Mouse (Mus musculus): ENCODE results near the gene Pde7b. TPM values are rescaled to one million over a fixed set of nuclear protein-coding genes. Genes with fewer than 3 reads are reported as not detected.
A peak's percentile ranks its signal among the peaks of the same experiment; 100 is the strongest.

The Pde7b gene
- polyA plus RNA-seq (2016; fragmentation: Nextera tagmentation; extraction: Ambion mirVana): 7.1 and 7.6 TPM in 2 replicates

- Histone ChIP-seq H3K4me3 (replicated peaks) (peak within 1 kb of the TSS; percentile 35), H3K4me1 (replicated peaks) (peaks cover 31% of the 10 kb centered on the region), H3K27me3 (no peaks in the 10 kb centered on the region), H3K36me3 (no peaks in the 10 kb centered on the region), H3K9ac (replicated peaks) (peak within 1 kb of the TSS; percentile 27; the same call in 1 of the 2 replicates), H3K4me2 (peak within 1 kb of the TSS; percentile 56), H3K9me3 (no peaks in the 10 kb centered on the region), H3K27ac (peak within 1 kb of the TSS; percentile 76; the same call in 1 of the 2 replicates)
- ATAC-seq (ENCODE audit: insufficient number of reproducible peaks, insufficient read depth, low FRiP score, low TSS enrichment, low read depth): peak; percentile 95
- 3% methylated on average over 17 of the region's 17 CpGs for WGBS
These were observed at the start of gene Pde7b for GRCm38 (mm10) chr10:20724906-20725305. Pde7b (minus strand) TSS chr10:20725078.

DNA sequence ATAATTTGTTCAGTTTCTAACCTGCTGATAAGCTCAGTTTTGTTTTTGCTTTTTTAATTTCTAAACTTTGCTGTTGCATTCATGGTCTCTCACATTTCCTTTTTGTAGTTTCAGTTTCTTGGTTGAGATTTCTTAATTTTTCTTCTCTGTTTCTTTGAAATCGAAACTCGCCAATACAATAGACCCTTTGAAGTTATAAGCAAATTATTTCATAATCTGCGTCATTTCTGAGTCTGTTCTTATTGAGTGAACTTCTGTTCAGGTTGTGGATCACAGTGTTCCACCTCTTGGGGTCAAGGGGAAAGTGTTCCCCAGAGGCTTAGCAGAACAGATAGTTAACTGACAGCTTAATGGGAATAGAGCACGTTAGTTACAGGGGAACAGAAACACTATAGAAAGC is 47.2 kb upstream of the Pde7b start:
- WGBS: 74% methylated on average over 4 of the region's 4 CpGs
- H3K4me1 ChIP-seq (replicated peaks): peaks cover 10% of the 10 kb centered on the region

DNA sequence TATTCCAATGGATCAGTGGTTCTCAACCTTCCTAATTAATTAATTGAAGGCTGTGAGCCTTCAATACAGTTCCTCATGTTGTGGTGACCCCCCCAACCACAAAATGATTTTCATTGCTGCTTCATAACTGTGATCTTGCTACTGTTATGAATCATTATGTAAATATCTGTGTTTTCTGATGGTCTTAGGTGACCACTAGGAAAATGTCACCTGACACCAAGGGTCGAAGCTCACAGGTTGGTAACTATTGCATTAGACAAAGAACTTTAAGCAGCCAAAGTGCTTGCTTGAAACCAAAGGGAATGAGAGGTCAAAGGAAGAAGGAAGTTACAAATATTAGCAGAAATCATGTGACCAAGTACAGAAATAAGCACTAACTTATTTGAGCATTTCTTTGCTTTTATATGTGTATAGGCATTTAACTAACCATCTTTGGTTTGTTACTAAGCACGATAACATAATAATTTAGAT is 45.6 kb upstream of the Pde7b start:
- 85% methylated on average over 2 of the region's 2 CpGs for WGBS
- no peaks in the 10 kb centered on the region for H3K27me3 ChIP-seq

More for the DNA sequence above, 47.2 kb upstream of the Pde7b start:
- no peak for ATAC-seq (ENCODE audit: insufficient number of reproducible peaks, insufficient read depth, low FRiP score, low TSS enrichment, low read depth)
- H3K36me3 ChIP-seq: no peaks in the 10 kb centered on the region
- no peaks in the 10 kb centered on the region for H3K27me3 ChIP-seq
- H3K27ac ChIP-seq: no peak overlapping the region
- H3K4me3 ChIP-seq (replicated peaks): no peak overlapping the region
- H3K9ac ChIP-seq (replicated peaks): no peak overlapping the region
- no peak overlapping the region for H3K4me2 ChIP-seq
- no peaks in the 10 kb centered on the region for H3K9me3 ChIP-seq

GRCm38 (mm10) chr10:20769557-20770417 is 44.9 kb upstream of the Pde7b start:
- Histone ChIP-seq H3K27ac (no peak overlapping the region), H3K36me3 (no peaks in the 10 kb centered on the region), H3K4me3 (replicated peaks) (no peak overlapping the region), H3K9ac (replicated peaks) (no peak overlapping the region), H3K27me3 (no peaks in the 10 kb centered on the region), H3K4me1 (replicated peaks) (peaks cover 17% of the 10 kb centered on the region), H3K9me3 (no peaks in the 10 kb centered on the region), H3K4me2 (no peak overlapping the region)
- 52% methylated on average over 7 of the region's 7 CpGs for WGBS
- ATAC-seq (ENCODE audit: insufficient number of reproducible peaks, insufficient read depth, low FRiP score, low TSS enrichment, low read depth): no peak

More for the DNA sequence above, 45.6 kb upstream of the Pde7b start:
- ATAC-seq (ENCODE audit: insufficient number of reproducible peaks, insufficient read depth, low FRiP score, low TSS enrichment, low read depth): no peak
- Histone ChIP-seq H3K9ac (replicated peaks) (no peak overlapping the region), H3K27ac (no peak overlapping the region), H3K36me3 (no peaks in the 10 kb centered on the region), H3K4me2 (no peak overlapping the region), H3K4me1 (replicated peaks) (peaks cover 11% of the 10 kb centered on the region), H3K4me3 (replicated peaks) (no peak overlapping the region), H3K9me3 (no peaks in the 10 kb centered on the region)

- H3K27ac ChIP-seq: no peak overlapping the region
- no peak overlapping the region for H3K9ac ChIP-seq (replicated peaks)
- H3K36me3 ChIP-seq: no peaks in the 10 kb centered on the region
- H3K4me2 ChIP-seq: no peak overlapping the region
- no peak overlapping the region for H3K4me3 ChIP-seq (replicated peaks)
- H3K27me3 ChIP-seq: no peaks in the 10 kb centered on the region
- no peaks in the 10 kb centered on the region; the same call in 1 of the 2 replicates for H3K9me3 ChIP-seq
- ATAC-seq (ENCODE audit: insufficient number of reproducible peaks, insufficient read depth, low FRiP score, low TSS enrichment, low read depth): no peak
- WGBS: 29% methylated on average over 3 of the region's 3 CpGs
- peaks cover 7% of the 10 kb centered on the region for H3K4me1 ChIP-seq (replicated peaks)
These were observed 39.5 kb upstream of the Pde7b start for GRCm38 (mm10) chr10:20764352-20764751.

DNA sequence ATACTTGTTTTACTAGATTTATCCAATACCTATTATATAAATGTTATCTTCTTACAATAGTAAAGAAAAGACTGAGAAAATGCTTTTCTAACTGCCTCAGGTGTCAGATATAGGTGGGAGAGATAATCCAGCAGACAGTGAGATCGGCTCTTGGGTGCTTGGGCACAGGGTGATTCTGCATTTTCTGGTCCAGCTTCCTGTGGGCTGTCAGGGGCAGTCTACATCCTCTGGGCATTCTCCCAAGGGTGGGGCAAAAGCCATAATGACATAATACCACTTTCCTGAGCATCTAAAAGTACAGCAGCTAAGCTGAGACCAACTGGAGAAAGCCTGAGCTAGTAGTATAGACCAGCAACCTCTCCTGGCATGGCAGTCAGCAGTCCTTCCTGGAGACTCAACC is 34.1 kb upstream of the Pde7b start:
- Histone ChIP-seq H3K27me3 (no peaks in the 10 kb centered on the region), H3K4me2 (no peak overlapping the region), H3K27ac (no peak overlapping the region), H3K9me3 (no peaks in the 10 kb centered on the region; the same call in 1 of the 2 replicates), H3K4me1 (replicated peaks) (no peaks in the 10 kb centered on the region; the same call in 1 of the 2 replicates), H3K36me3 (no peaks in the 10 kb centered on the region), H3K9ac (replicated peaks) (no peak overlapping the region), H3K4me3 (replicated peaks) (no peak overlapping the region)
- WGBS: 100% methylated on average over 1 of the region's 1 CpGs
- no peak for ATAC-seq (ENCODE audit: insufficient number of reproducible peaks, insufficient read depth, low FRiP score, low TSS enrichment, low read depth)

- H3K36me3 ChIP-seq: no peaks in the 10 kb centered on the region
- no peaks in the 10 kb centered on the region for H3K27me3 ChIP-seq
- H3K9ac ChIP-seq (replicated peaks): no peak overlapping the region
- no peak for ATAC-seq (ENCODE audit: insufficient number of reproducible peaks, insufficient read depth, low FRiP score, low TSS enrichment, low read depth)
- no peak overlapping the region for H3K4me2 ChIP-seq
- no peak overlapping the region for H3K4me3 ChIP-seq (replicated peaks)
- no peaks in the 10 kb centered on the region; the same call in 1 of the 2 replicates for H3K9me3 ChIP-seq
- no peak overlapping the region for H3K27ac ChIP-seq
- 76% methylated on average over 6 of the region's 6 CpGs for WGBS
- no peaks in the 10 kb centered on the region for H3K4me1 ChIP-seq (replicated peaks)
These were observed 33.4 kb upstream of the Pde7b start for GRCm38 (mm10) chr10:20758259-20758658.

DNA sequence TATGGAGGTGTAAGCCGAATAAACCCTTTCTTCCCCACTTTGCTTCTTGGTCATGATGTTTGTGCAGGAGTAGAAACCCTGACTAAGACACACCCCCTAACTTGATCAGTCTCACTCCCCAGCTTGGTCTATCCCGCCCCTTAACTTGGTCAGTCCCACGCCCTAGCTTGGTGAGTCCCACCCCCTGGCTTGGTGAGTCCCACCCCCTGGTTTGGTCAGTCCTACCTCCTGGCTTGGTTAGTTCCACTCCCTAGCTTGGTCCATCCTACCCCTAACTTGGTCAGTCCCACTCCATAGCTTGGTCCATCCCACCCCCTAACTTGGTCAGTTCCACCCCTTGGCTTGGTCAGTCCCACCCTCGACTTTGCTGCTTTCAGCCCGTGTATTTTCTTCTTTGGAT is 31.3 kb upstream of the Pde7b start:
- WGBS: 91% methylated on average over 5 of the region's 5 CpGs
- Histone ChIP-seq H3K4me3 (replicated peaks) (no peak overlapping the region), H3K9me3 (no peaks in the 10 kb centered on the region), H3K27me3 (no peaks in the 10 kb centered on the region), H3K4me2 (no peak overlapping the region), H3K4me1 (replicated peaks) (no peaks in the 10 kb centered on the region), H3K9ac (replicated peaks) (no peak overlapping the region), H3K36me3 (no peaks in the 10 kb centered on the region), H3K27ac (no peak overlapping the region)
- no peak for ATAC-seq (ENCODE audit: insufficient number of reproducible peaks, insufficient read depth, low FRiP score, low TSS enrichment, low read depth)

- no peaks in the 10 kb centered on the region for H3K36me3 ChIP-seq
- H3K27me3 ChIP-seq: no peaks in the 10 kb centered on the region
- no peaks in the 10 kb centered on the region for H3K4me1 ChIP-seq (replicated peaks)
- no peak for ATAC-seq (ENCODE audit: insufficient number of reproducible peaks, insufficient read depth, low FRiP score, low TSS enrichment, low read depth)
- H3K9me3 ChIP-seq: no peaks in the 10 kb centered on the region
- no peak overlapping the region for H3K27ac ChIP-seq
- no peak overlapping the region for H3K4me3 ChIP-seq (replicated peaks)
- H3K4me2 ChIP-seq: no peak overlapping the region
- H3K9ac ChIP-seq (replicated peaks): no peak overlapping the region
- 91% methylated on average over 1 of the region's 1 CpGs for WGBS
These were observed 28.0 kb upstream of the Pde7b start for GRCm38 (mm10) chr10:20752883-20753282.

- Histone ChIP-seq H3K4me1 (replicated peaks) (no peaks in the 10 kb centered on the region), H3K36me3 (no peaks in the 10 kb centered on the region), H3K9me3 (no peaks in the 10 kb centered on the region), H3K9ac (replicated peaks) (no peak overlapping the region), H3K27me3 (no peaks in the 10 kb centered on the region), H3K4me2 (no peak overlapping the region), H3K4me3 (replicated peaks) (no peak overlapping the region), H3K27ac (no peak overlapping the region)
- ATAC-seq (ENCODE audit: insufficient number of reproducible peaks, insufficient read depth, low FRiP score, low TSS enrichment, low read depth): no peak
- WGBS: 84% methylated on average over 5 of the region's 5 CpGs
These were observed 25.9 kb upstream of the Pde7b start for GRCm38 (mm10) chr10:20750642-20751251.

DNA sequence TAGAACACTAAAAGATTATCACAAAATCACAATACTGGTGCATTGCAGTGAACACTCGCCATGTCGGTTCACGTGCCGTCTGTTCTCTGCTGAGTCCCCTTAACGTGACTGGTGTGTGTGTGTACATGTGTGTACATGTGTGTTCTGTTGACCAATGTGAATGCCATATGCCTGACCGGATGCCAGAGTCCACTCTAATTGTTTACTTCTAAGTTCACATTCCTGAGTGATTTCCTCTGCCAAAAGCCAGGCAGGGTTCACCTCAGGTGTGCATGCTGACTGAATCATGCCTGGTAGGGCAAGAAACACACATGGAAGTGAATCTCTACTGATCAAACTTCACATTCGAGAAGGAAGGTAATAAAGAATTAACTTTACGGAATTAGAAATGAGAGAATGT is 24.1 kb upstream of the Pde7b start:
- no peak overlapping the region for H3K4me2 ChIP-seq
- no peaks in the 10 kb centered on the region for H3K27me3 ChIP-seq
- ATAC-seq (ENCODE audit: insufficient number of reproducible peaks, insufficient read depth, low FRiP score, low TSS enrichment, low read depth): no peak
- H3K9ac ChIP-seq (replicated peaks): no peak overlapping the region
- WGBS: 89% methylated on average over 8 of the region's 8 CpGs
- H3K9me3 ChIP-seq: no peaks in the 10 kb centered on the region
- H3K4me1 ChIP-seq (replicated peaks): no peaks in the 10 kb centered on the region
- H3K4me3 ChIP-seq (replicated peaks): no peak overlapping the region
- H3K36me3 ChIP-seq: no peaks in the 10 kb centered on the region
- H3K27ac ChIP-seq: no peak overlapping the region

All from limb, embryonic 12.5 days (tissue).